In genomic region chr1:63273339-63273951, GRCm38 (mm10) we compare ENCODE assay signal across 9 mouse cellular contexts. TPM values are rescaled to one million over a fixed set of nuclear protein-coding genes. Genes with fewer than 3 reads are reported as not detected.
A peak's percentile ranks its signal among the peaks of the same experiment; 100 is the strongest.
DNase-seq lines count a peak whose midpoint lies in the region; ATAC-seq and TF ChIP-seq lines count a peak whose summit lies in the region.
"Had no signal": no experiment of that assay in that cellular context is flagged by ENCODE, and none has a peak within 500 bp of the region (broad histone marks: within the 10 kb centered on the region; RNA-seq: fewer than 3 reads in every experiment).

No protein-coding gene starts in this region.

- H3K4me2 ChIP-seq in kidney, embryonic 14.5 days (replicated peaks; ENCODE audit: low read depth, low read length), result peak overlapping the region; percentile 48
- peak overlapping the region; percentile 62 for H3K4me2 ChIP-seq in heart, embryonic 16.5 days (ENCODE audit: low read depth, low read length)
- peak overlapping the region; percentile 59 for H3K4me2 ChIP-seq in midbrain, embryonic 13.5 days (replicated peaks)

- H3K9me3 ChIP-seq in kidney, embryonic 14.5 days (ENCODE audit: control insufficient read depth, low read length), result no peaks in the 10 kb centered on the region
- H3K9me3 ChIP-seq in heart, embryonic 16.5 days (replicated peaks; ENCODE audit: control insufficient read depth, low read length), result no peaks in the 10 kb centered on the region
- no peaks in the 10 kb centered on the region for H3K9me3 ChIP-seq in midbrain, embryonic 13.5 days

- DNase-seq in kidney, adult 8-10 months, result no peak
- no peak for DNase-seq in ovary, adult 18-20 months (ENCODE audit: low spot score)
- DNase-seq in spleen, postnatal 36 days (ENCODE audit: low spot score in 2 of 2), result no peak
- no peak for DNase-seq in thymus, postnatal 25 days

- H3K27ac ChIP-seq in kidney, embryonic 14.5 days (ENCODE audit: low read depth, low read length), result peak overlapping the region; percentile 26; the same call in 1 of the 2 replicates
- peak overlapping the region; percentile 84; the same call in 1 of the 2 replicates for H3K27ac ChIP-seq in cortical plate, adult 2 months (ENCODE audit: insufficient read depth, low read length)
- peak overlapping the region; percentile 64; the same call in 1 of the 2 replicates for H3K27ac ChIP-seq in heart, embryonic 16.5 days (ENCODE audit: low read length)
- peak overlapping the region; percentile 83 for H3K27ac ChIP-seq in midbrain, embryonic 13.5 days

- peaks cover 55% of the 10 kb centered on the region for H3K27me3 ChIP-seq in kidney, embryonic 14.5 days (ENCODE audit: control insufficient read depth, insufficient read depth, low read length)
- H3K27me3 ChIP-seq in heart, embryonic 16.5 days (ENCODE audit: control insufficient read depth, insufficient read depth, low read length), result peaks cover 52% of the 10 kb centered on the region
- H3K27me3 ChIP-seq in midbrain, embryonic 13.5 days, result peaks cover 74% of the 10 kb centered on the region

- H3K36me3 ChIP-seq in kidney, embryonic 14.5 days (ENCODE audit: control insufficient read depth, insufficient read depth, low read length), result no peaks in the 10 kb centered on the region
- H3K36me3 ChIP-seq in heart, embryonic 16.5 days (ENCODE audit: control insufficient read depth, insufficient read depth), result no peaks in the 10 kb centered on the region
- no peaks in the 10 kb centered on the region for H3K36me3 ChIP-seq in midbrain, embryonic 13.5 days

- H3K4me3 ChIP-seq in kidney, embryonic 14.5 days (ENCODE audit: low read length), result peak overlapping the region; percentile 56
- peak overlapping the region; percentile 55 for H3K4me3 ChIP-seq in cortical plate, adult 2 months (ENCODE audit: insufficient read depth, low read length)
- H3K4me3 ChIP-seq in heart, embryonic 16.5 days (ENCODE audit: low read length), result peak overlapping the region; percentile 64
- peak overlapping the region; percentile 60 for H3K4me3 ChIP-seq in midbrain, embryonic 13.5 days (replicated peaks)
- H3K4me3 ChIP-seq: myocyte had no signal

- peak; percentile 57 for ATAC-seq in kidney, embryonic 14.5 days (ENCODE audit: low FRiP score, low TSS enrichment)
- peak; percentile 50 for ATAC-seq in heart, embryonic 16.5 days (replicated peaks; ENCODE audit: extremely low read depth, insufficient read depth, low FRiP score)
- peak; percentile 62 for ATAC-seq in midbrain, embryonic 13.5 days

- H3K9ac ChIP-seq in kidney, embryonic 14.5 days (ENCODE audit: low read depth, low read length), result peak overlapping the region; percentile 75
- peak overlapping the region; percentile 75 for H3K9ac ChIP-seq in heart, embryonic 16.5 days (ENCODE audit: low read length)
- peak overlapping the region; percentile 79 for H3K9ac ChIP-seq in midbrain, embryonic 13.5 days (replicated peaks)

- WGBS in kidney, embryonic 14.5 days, result under 1% methylated on average over 42 of the region's 89 CpGs
- under 1% methylated on average over 84 of the region's 89 CpGs for WGBS in heart, embryonic 16.5 days
- 0% methylated on average over 82 of the region's 89 CpGs for WGBS in midbrain, embryonic 13.5 days

- no peaks in the 10 kb centered on the region for H3K4me1 ChIP-seq in kidney, embryonic 14.5 days (ENCODE audit: control insufficient read depth, insufficient read depth, low read length)
- H3K4me1 ChIP-seq in cortical plate, adult 2 months (ENCODE audit: control insufficient read depth, insufficient read depth, low read length), result no peaks in the 10 kb centered on the region
- peaks cover 5% of the 10 kb centered on the region for H3K4me1 ChIP-seq in heart, embryonic 16.5 days (ENCODE audit: control insufficient read depth, insufficient read depth, low read length)
- no peaks in the 10 kb centered on the region for H3K4me1 ChIP-seq in midbrain, embryonic 13.5 days (replicated peaks)

- no peak for TF ChIP-seq POLR2A in cortical plate, adult 2 months (IDR thresholded peaks at IDR 0.05; ENCODE audit: extremely low read depth, insufficient read depth, low read length)

- TF ChIP-seq CTCF in cortical plate, adult 2 months (IDR thresholded peaks at IDR 0.05; ENCODE audit: extremely low read depth, insufficient read depth, low read length), result no peak

RNA-seq across cellular contexts. Expression of gene Zdbf2, which starts 0.4 kb away (rescaled TPM):
- 8.1 and 8.6 TPM in 2 replicates for polyA plus RNA-seq in kidney, embryonic 14.5 days (2014; fragmentation: Nextera tagmentation; extraction: Ambion mirVana)
- 4.5 and 5.2 TPM in 2 replicates for polyA plus RNA-seq in cortical plate, adult 2 months (2012; rRNA removed)
- 3.2 and 5.0 TPM in 2 replicates for polyA plus RNA-seq in heart, embryonic 16.5 days (2015; fragmentation: Nextera tagmentation; extraction: Ambion mirVana)
- polyA plus RNA-seq in midbrain, embryonic 13.5 days (2015; fragmentation: Nextera tagmentation; extraction: Ambion mirVana), result 47.9 and 49.6 TPM in 2 replicates

RNA-seq across cellular contexts. Expression of gene Gpr1, which starts 59.1 kb away (rescaled TPM):
- 0.10 and 0.28 TPM in 2 replicates for polyA plus RNA-seq in kidney, embryonic 14.5 days (2014; fragmentation: Nextera tagmentation; extraction: Ambion mirVana)
- polyA plus RNA-seq in cortical plate, adult 2 months (2012; rRNA removed), result 1.2 and 1.5 TPM in 2 replicates
- polyA plus RNA-seq in heart, embryonic 16.5 days (2015; fragmentation: Nextera tagmentation; extraction: Ambion mirVana), result 0.12 and 0.30 TPM in 2 replicates
- 0.43 and 0.70 TPM in 2 replicates for polyA plus RNA-seq in midbrain, embryonic 13.5 days (2015; fragmentation: Nextera tagmentation; extraction: Ambion mirVana)

Comparison
In these comparisons a context has a peak if more than half of its experiments do, and no peak if none do; other contexts are left out.
1. H3K27ac ChIP-seq: peak in every context shown above with its lines; median percentile 84 in cortical plate, adult 2 months; 83 in midbrain, embryonic 13.5 days; 64 in heart, embryonic 16.5 days; 26 in kidney, embryonic 14.5 days.